Mouse (Mus musculus) liver, embryonic 14.5 days (tissue): Measurements from ENCODE around the gene B3gnt3. TPM values are rescaled to one million over a fixed set of nuclear protein-coding genes. Genes with fewer than 3 reads are reported as not detected.

ENCODE experiments used
- ATAC-seq: fragments of 200-750 bp; cut with Nextera tagmentation; 2 replicates; pipeline ENCODE4 v1.8.0; 2017; ENCODE audit warnings: moderate number of reproducible peaks, mild to moderate bottlenecking, moderate library complexity; ENCODE audit not compliant: insufficient read depth
- DNase-seq, 3 experiments: peaks; one replicate each; pipeline ENCODE4 v3.0.0-alpha.2; 2012 to 2013; ENCODE audit warnings: low read depth in 3 of 3, low spot score in 3 of 3
- H3K27ac ChIP-seq: fragments of 300-500 bp; sonication (generic); 2 replicates; pipeline ENCODE4 v1.5.1; 2014; ENCODE audit warnings: moderate library complexity, mild to moderate bottlenecking, control low read depth, inconsistent platforms
- H3K27me3 ChIP-seq: fragments of 300-500 bp; sonication (generic); 2 replicates; pipeline ENCODE4 v1.6.1; 2014; ENCODE audit warnings: mild to moderate bottlenecking, low read length, moderate library complexity; ENCODE audit not compliant: control insufficient read depth, insufficient read depth
- H3K36me3 ChIP-seq: fragments of 300-500 bp; sonication (generic); replicated peaks from 2 replicates; pipeline ENCODE4 v1.6.1; 2014; ENCODE audit warnings: low read depth; ENCODE audit not compliant: control insufficient read depth, insufficient read depth
- H3K4me1 ChIP-seq, 2 experiments: fragments of 200-500 bp in 1 of 2; fragments of 300-500 bp in 1 of 2; sonication (generic) in 1 of 2; replicated peaks; 2 replicates each; pipeline ENCODE4 v1.6.1; 2012 to 2014; ENCODE audit warnings: antibody characterized with exemption in 1 of 2, inconsistent platforms in 1 of 2, low read length in 1 of 2; ENCODE audit not compliant: control insufficient read depth in 2 of 2, insufficient read depth in 2 of 2
- H3K4me2 ChIP-seq: fragments of 300-500 bp; sonication (generic); 2 replicates; pipeline ENCODE4 v1.6.1; 2014; ENCODE audit warnings: low read depth, mild to moderate bottlenecking, control low read depth, moderate library complexity
- H3K4me3 ChIP-seq, 2 experiments: fragments of 200-500 bp in 1 of 2; fragments of 300-500 bp in 1 of 2; sonication (generic) in 1 of 2; 2 replicates each; pipeline ENCODE4 v1.5.1; 2012 to 2014; ENCODE audit warnings: low read depth in 2 of 2, low read length in 2 of 2, mild to moderate bottlenecking in 2 of 2, control low read depth in 1 of 2, inconsistent platforms in 1 of 2, moderate library complexity in 1 of 2; ENCODE audit not compliant: insufficient read depth in 1 of 2
- H3K9ac ChIP-seq: fragments of 300-500 bp; sonication (generic); replicated peaks from 2 replicates; pipeline ENCODE4 v1.6.1; 2014; ENCODE audit warnings: mild to moderate bottlenecking, control low read depth, moderate library complexity
- H3K9me3 ChIP-seq: fragments of 300-500 bp; sonication (generic); 2 replicates; pipeline ENCODE4 v1.6.1; 2016; ENCODE audit warnings: low read length, mixed read lengths; ENCODE audit not compliant: control insufficient read depth
- CTCF ChIP-seq: IDR thresholded peaks from 2 replicates; pipeline ENCODE4 v1.5.1; 2016; ENCODE audit warnings: antibody characterized with exemption, low read depth, control low read depth
- EP300 ChIP-seq: IDR thresholded peaks from 2 replicates; pipeline ENCODE4 v1.6.1; 2016; ENCODE audit warnings: antibody characterized with exemption, low read depth
- WGBS: fragments of 180-500 bp; shearing (Covaris S2); extraction: QIAGEN DNeasy Blood & Tissue Kit; methylation state at CpG from one replicate; pipeline ENCODE4 v1.1.7; 2014; ENCODE audit not compliant: insufficient replicate concordance; 5-methylcytosine and 5-hydroxymethylcytosine counted together
- polyA plus RNA-seq, 2 experiments: library from polyadenylated mRNA; depleted of rRNA in 1 of 2; stranded (reverse) in 1 of 2; unstranded in 1 of 2; fragments of >200 nt; fragmentation: Nextera tagmentation in 1 of 2; extraction: Ambion mirVana in 1 of 2; gene quantifications; 2 replicates each; pipeline versions ENCODE4 v1.2.1 to v1.2.3; 2012 to 2014

B3gnt3 gene
- polyA plus RNA-seq, 2 experiments, result 1.8 to 2.2 TPM

GRCm38 (mm10) chr8:71719928-71720457 lies 18.4 kb upstream of the B3gnt3 start:
- WGBS, result 58% methylated on average over 7 of the region's 7 CpGs
- Histone ChIP-seq H3K4me3 (no peak overlapping the region), H3K27ac (no peak overlapping the region), H3K4me2 (no peak overlapping the region), H3K36me3 (no peaks in the 10 kb centered on the region; the same call in 1 of the 2 replicates), H3K9ac (no peak overlapping the region), H3K4me1 (peaks cover 14 to 19% of the 10 kb centered on the region in 2 experiments), H3K27me3 (no peaks in the 10 kb centered on the region), H3K9me3 (no peaks in the 10 kb centered on the region)
- ATAC-seq, result no peak
- DNase-seq, result no peak
- TF ChIP-seq CTCF (no peak), EP300 (no peak)

- 48% methylated on average over 4 of the region's 4 CpGs for WGBS
- Histone ChIP-seq H3K27ac (no peak overlapping the region), H3K36me3 (no peaks in the 10 kb centered on the region; the same call in 1 of the 2 replicates), H3K4me3 (no peak overlapping the region), H3K9me3 (no peaks in the 10 kb centered on the region), H3K27me3 (no peaks in the 10 kb centered on the region), H3K4me2 (no peak overlapping the region), H3K4me1 (peaks cover 7 to 13% of the 10 kb centered on the region in 2 experiments), H3K9ac (no peak overlapping the region)
- no peak for TF ChIP-seq EP300
- no peak for TF ChIP-seq CTCF
- DNase-seq, result no peak
- ATAC-seq, result no peak
Observed at GRCm38 (mm10) chr8:71719218-71719617, 17.6 kb upstream of the B3gnt3 start.

- Histone ChIP-seq H3K4me3 (no peak overlapping the region), H3K36me3 (no peaks in the 10 kb centered on the region; the same call in 1 of the 2 replicates), H3K9ac (no peak overlapping the region), H3K27me3 (no peaks in the 10 kb centered on the region), H3K4me2 (no peak overlapping the region), H3K4me1 (peaks cover 0 to 5% of the 10 kb centered on the region in 2 experiments; a peak in 2 of 4 replicates), H3K9me3 (no peaks in the 10 kb centered on the region), H3K27ac (no peak overlapping the region)
- ATAC-seq (no peak), DNase-seq (no peak)
- WGBS, result 39% methylated on average over 3 of the region's 3 CpGs
- TF ChIP-seq EP300, result no peak
- no peak for TF ChIP-seq CTCF
Observed at GRCm38 (mm10) chr8:71718252-71718651, 16.7 kb upstream of the B3gnt3 start.

- no peak overlapping the region for H3K4me2 ChIP-seq
- no peaks in the 10 kb centered on the region for H3K4me1 ChIP-seq
- H3K9ac ChIP-seq, result no peak overlapping the region
- no peak for TF ChIP-seq CTCF
- no peak for TF ChIP-seq EP300
- H3K27ac ChIP-seq, result no peak overlapping the region
- H3K9me3 ChIP-seq, result no peaks in the 10 kb centered on the region
- H3K36me3 ChIP-seq, result no peaks in the 10 kb centered on the region; the same call in 1 of the 2 replicates
- 84% methylated on average over 12 of the region's 12 CpGs for whole genome bisulfite sequencing
- DNase-seq (no peak), ATAC-seq (no peak)
- H3K4me3 ChIP-seq, result no peak overlapping the region
- no peaks in the 10 kb centered on the region for H3K27me3 ChIP-seq
Observed at GRCm38 (mm10) chr8:71717096-71717495, 15.5 kb upstream of the B3gnt3 start.

GRCm38 (mm10) chr8:71716561-71717053 lies 15.0 kb upstream of the B3gnt3 start:
- ATAC-seq (no peak), DNase-seq (no peak)
- H3K4me1 ChIP-seq, result no peaks in the 10 kb centered on the region
- H3K36me3 ChIP-seq, result no peaks in the 10 kb centered on the region; the same call in 1 of the 2 replicates
- no peaks in the 10 kb centered on the region for H3K27me3 ChIP-seq
- H3K4me3 ChIP-seq, result no peak overlapping the region
- WGBS, result 81% methylated on average over 13 of the region's 13 CpGs
- no peak overlapping the region for H3K27ac ChIP-seq
- no peaks in the 10 kb centered on the region for H3K9me3 ChIP-seq
- TF ChIP-seq CTCF, result no peak
- no peak for TF ChIP-seq EP300
- H3K9ac ChIP-seq, result no peak overlapping the region
- no peak overlapping the region for H3K4me2 ChIP-seq
